Mouse (Mus musculus) heart, adult 2 months (tissue): ENCODE results near the gene Gm6309. TPM values are rescaled to one million over a fixed set of nuclear protein-coding genes. Genes with fewer than 3 reads are reported as not detected.
A peak's percentile ranks its signal among the peaks of the same experiment; 100 is the strongest.
"Not testable (repeated sequence)": the region's sequence is repeated elsewhere in the genome, so short reads cannot be mapped to it uniquely, and the experiment has no call there.

ENCODE experiments used
- DNase-seq, 2 experiments: peaks; one replicate each; pipeline ENCODE4 v3.0.0; 2021
- H3K27ac ChIP-seq: fragments of 200-600 bp; 2 replicates; pipeline ENCODE4 v1.8.1; 2022
- H3K27me3 ChIP-seq: fragments of 200-500 bp; 2 replicates; pipeline ENCODE4 v1.6.1; 2012; ENCODE audit warnings: mild to moderate bottlenecking, low read length, inconsistent platforms, mixed read lengths; ENCODE audit not compliant: control insufficient read depth, insufficient read depth
- H3K36me3 ChIP-seq: fragments of 200-500 bp; 2 replicates; pipeline ENCODE4 v1.6.1; 2012; ENCODE audit warnings: low read length, inconsistent platforms; ENCODE audit not compliant: control insufficient read depth, insufficient read depth
- H3K4me1 ChIP-seq: fragments of 200-500 bp; 2 replicates; pipeline ENCODE4 v1.6.1; 2011; ENCODE audit warnings: low read length; ENCODE audit not compliant: control insufficient read depth, insufficient read depth
- H3K4me3 ChIP-seq: fragments of 200-600 bp; 2 replicates; pipeline ENCODE4 v1.8.1; 2022
- H3K79me2 ChIP-seq: fragments of 200-500 bp; replicated peaks from 2 replicates; pipeline ENCODE4 v1.6.1; 2012; ENCODE audit warnings: mild to moderate bottlenecking, inconsistent platforms, low read length, moderate library complexity, mixed read lengths; ENCODE audit not compliant: control insufficient read depth, insufficient read depth
- H3K9ac ChIP-seq: fragments of 200-500 bp; 2 replicates; pipeline ENCODE4 v1.6.1; 2012; ENCODE audit warnings: low read depth, mild to moderate bottlenecking, control low read depth, inconsistent platforms, low read length, mixed read lengths
- CTCF ChIP-seq: fragments of 200-600 bp; IDR thresholded peaks from 2 replicates; pipeline ENCODE4 v1.8.1; 2022; ENCODE audit warnings: antibody characterized with exemption, mild to moderate bottlenecking, moderate library complexity
- EP300 ChIP-seq: fragments of 200-500 bp; IDR thresholded peaks from 2 replicates; pipeline ENCODE4 v1.6.1; 2011; ENCODE audit warnings: low read depth, low read length, control low read depth; ENCODE audit not compliant: insufficient read depth
- POLR2A ChIP-seq: fragments of 200-500 bp; IDR thresholded peaks from 2 replicates; pipeline ENCODE4 v1.6.1; 2011; ENCODE audit warnings: mild to moderate bottlenecking, low read depth, low read length, control low read depth; ENCODE audit not compliant: insufficient read depth
- WGBS: fragments of 180-500 bp; shearing (Covaris S2); methylation state at CpG from one replicate; pipeline ENCODE4 v1.1.7; 2018; 5-methylcytosine and 5-hydroxymethylcytosine counted together
- intact Hi-C: fragments of 180-260 bp; cut with DNase I; formaldehyde crosslinking; loops from one replicate; pipeline ENCODE4 v1.15.1; 2025
- polyA plus RNA-seq: library from polyadenylated mRNA; depleted of rRNA; stranded (reverse); fragments of >200 nt; gene quantifications from 2 replicates; pipeline ENCODE4 v1.2.3, GENCODE M21; 2012
- total RNA-seq, 2 experiments: library from RNA; stranded (reverse); gene quantifications; 2 replicates each; pipeline ENCODE4 v1.2.3; 2021

Gm6309 gene
- total and polyA plus RNA-seq, 3 experiments: not detected

- Histone ChIP-seq H3K9ac (no peak overlapping the region), H3K4me3 (no peak overlapping the region), H3K27ac (no peak overlapping the region), H3K27me3 (no peaks in the 10 kb centered on the region), H3K4me1 (no peaks in the 10 kb centered on the region), H3K79me2 (no peaks in the 10 kb centered on the region), H3K36me3 (no peaks in the 10 kb centered on the region)
- 42% methylated on average over 3 of the region's 3 CpGs for WGBS
- no peak for DNase-seq
- intact Hi-C loops: no loop called here
- TF ChIP-seq CTCF (no peak), POLR2A (no peak), EP300 (no peak)
Measured at GRCm38 (mm10) chr5:146190501-146191269, 20.2 kb upstream of the Gm6309 start.

- Histone ChIP-seq H3K27ac (no peak overlapping the region), H3K9ac (no peak overlapping the region), H3K36me3 (no peaks in the 10 kb centered on the region), H3K4me3 (no peak overlapping the region), H3K27me3 (no peaks in the 10 kb centered on the region), H3K4me1 (no peaks in the 10 kb centered on the region), H3K79me2 (no peaks in the 10 kb centered on the region)
- 61% methylated on average over 4 of the region's 4 CpGs for WGBS
- no peak for DNase-seq
- TF ChIP-seq EP300 (no peak), POLR2A (no peak), CTCF (no peak)
- intact Hi-C loops: no loop called here
Measured at GRCm38 (mm10) chr5:146190093-146190492, 19.6 kb upstream of the Gm6309 start.

- no peak overlapping the region for H3K9ac ChIP-seq
- H3K27me3 ChIP-seq: no peaks in the 10 kb centered on the region
- no peaks in the 10 kb centered on the region for H3K36me3 ChIP-seq
- H3K4me3 ChIP-seq: no peak overlapping the region
- H3K27ac ChIP-seq: no peak overlapping the region
- no peak for DNase-seq
- intact Hi-C loops: loop anchor here (10.0 kb wide), 1 partner anchor 146 kb away; no protein-coding TSS in a partner anchor
- no peaks in the 10 kb centered on the region for H3K4me1 ChIP-seq
- 48% methylated on average over 7 of the region's 7 CpGs for WGBS
- TF ChIP-seq POLR2A: no peak
- no peaks in the 10 kb centered on the region for H3K79me2 ChIP-seq
Measured at GRCm38 (mm10) chr5:146188712-146189111, 18.2 kb upstream of the Gm6309 start.

- no peak overlapping the region for H3K27ac ChIP-seq
- TF ChIP-seq POLR2A: no peak
- no peak for TF ChIP-seq EP300
- no peak for TF ChIP-seq CTCF
- no peaks in the 10 kb centered on the region for H3K4me1 ChIP-seq
- no peak for DNase-seq
- H3K4me3 ChIP-seq: no peak overlapping the region
- WGBS: 89% methylated on average over 1 of the region's 1 CpGs
- no peaks in the 10 kb centered on the region for H3K79me2 ChIP-seq
- no peak overlapping the region for H3K9ac ChIP-seq
- intact Hi-C loops: loop anchor here (10.0 kb wide), 1 partner anchor 147 kb away; no protein-coding TSS in a partner anchor
- H3K36me3 ChIP-seq: no peaks in the 10 kb centered on the region
- no peaks in the 10 kb centered on the region for H3K27me3 ChIP-seq
Measured at GRCm38 (mm10) chr5:146188144-146188543, 17.6 kb upstream of the Gm6309 start.

GRCm38 (mm10) chr5:146187441-146187840 is 16.9 kb upstream of the Gm6309 start:
- not testable (repeated sequence) for H3K9ac ChIP-seq, H3K79me2 ChIP-seq, H3K27me3 ChIP-seq, H3K27ac ChIP-seq, H3K4me1 ChIP-seq, H3K36me3 ChIP-seq, H3K4me3 ChIP-seq
- TF ChIP-seq EP300: 0 out of 2 replicates have a peak, but pooled peaks have one; percentile 39
- peak; percentile 75 for TF ChIP-seq CTCF
- intact Hi-C loops: loop anchor here (1.0 to 10.0 kb wide), 2 partner anchors 116 to 147 kb away; no protein-coding TSS in a partner anchor
- WGBS: 19% methylated on average over 5 of the region's 5 CpGs
- peak; percentile 49 to 62 for DNase-seq

GRCm38 (mm10) chr5:146185204-146185603 is 14.7 kb upstream of the Gm6309 start, which contains the start of gene 1700001J03Rik:
Gene 1700001J03Rik (minus strand): TSS chr5:146185304.
- intact Hi-C loops: loop anchor here (10.0 kb wide), 1 partner anchor 150 kb away; no protein-coding TSS in a partner anchor
- 70% methylated on average over 4 of the region's 4 CpGs for WGBS

More at GRCm38 (mm10) chr5:146185204-146185603, 14.7 kb upstream of the Gm6309 start, which contains the start of gene 1700001J03Rik:
- not testable (repeated sequence) for H3K27me3 ChIP-seq, H3K27ac ChIP-seq, DNase-seq, H3K79me2 ChIP-seq, H3K4me3 ChIP-seq, H3K4me1 ChIP-seq, H3K9ac ChIP-seq, H3K36me3 ChIP-seq
